Comparison of ENCODE assay signal across 21 mouse cellular contexts in the genomic region with DNA sequence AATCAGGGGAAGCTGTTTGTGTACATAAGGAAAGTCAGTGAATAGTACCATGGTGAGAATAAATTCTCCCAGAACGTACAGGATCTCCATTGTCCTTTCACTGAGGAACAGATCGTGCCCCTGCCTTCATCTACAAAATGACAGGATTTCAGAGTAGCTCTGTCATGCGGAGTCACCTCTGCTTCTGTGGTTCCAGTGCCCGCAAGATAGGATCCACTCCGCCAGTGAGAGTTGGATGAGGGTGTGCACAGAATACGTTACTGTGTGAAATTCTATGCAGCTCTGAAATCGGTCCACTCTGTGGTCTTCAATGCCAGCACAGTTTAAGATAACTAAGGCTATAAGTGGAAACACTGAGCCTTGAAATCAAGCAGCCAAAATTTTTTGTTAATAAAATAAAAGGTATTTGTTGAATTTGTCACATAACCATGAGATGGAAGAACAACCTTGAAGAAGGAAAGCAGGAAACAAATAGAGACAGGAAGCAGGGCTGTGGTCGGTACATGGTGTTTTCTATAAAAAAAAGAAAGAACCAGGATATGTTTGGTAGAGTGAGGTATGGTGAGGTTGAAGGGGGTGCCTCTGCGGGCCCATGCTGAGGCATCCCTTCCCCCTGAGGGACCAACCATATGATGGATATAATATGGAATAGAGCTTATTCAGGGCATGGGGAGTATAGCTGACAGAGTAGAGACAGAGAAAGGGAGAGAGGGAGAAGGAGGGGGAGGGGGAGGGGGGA. TPM values are rescaled to one million over a fixed set of nuclear protein-coding genes. Genes with fewer than 3 reads are reported as not detected.
DNase-seq lines count a peak whose midpoint lies in the region; ATAC-seq lines count a peak whose summit lies in the region.
"Had no signal": no experiment of that assay in that cellular context is flagged by ENCODE, and none has a peak within 500 bp of the region (broad histone marks: within the 10 kb centered on the region; RNA-seq: fewer than 3 reads in every experiment).

No protein-coding gene starts in this region.

- peak; percentile 61 for DNase-seq in 416B (ENCODE audit: low read depth)
- peak; percentile 49 for DNase-seq in CD4-positive, CD25-positive, alpha-beta regulatory T cell, adult 2 months (ENCODE audit: low read depth, low spot score)
- peak; percentile 55 for DNase-seq in thymus, postnatal 0 days (ENCODE audit: low spot score)
- no peak for DNase-seq in retina, embryonic 14.5 days (ENCODE audit: low spot score)
- DNase-seq in gastrocnemius, postnatal 25 days: no peak
- DNase-seq in kidney, adult 11 months: no peak
- DNase-seq in B cell, adult 2 months: no peak
- DNase-seq: adrenal gland, postnatal 10 days; cerebellum, adult 8-10 months; cerebellum, postnatal 25 days; gastrocnemius, adult 2 months; heart, adult 2 months; heart, postnatal 10 days; kidney, adult 9 months; kidney, postnatal 10 days; layer of hippocampus, postnatal 36 days; lung, postnatal 10 days; right cerebral cortex, postnatal 25 days; spleen, adult 18-20 months had no signal

- ATAC-seq in common myeloid progenitor, adult 5-6 weeks (replicated peaks; ENCODE audit: low read depth, poor library complexity, severe bottlenecking): peak; percentile 52; the same call in 1 of the 2 replicates
- ATAC-seq: forebrain, embryonic 14.5 days had no signal

RNA-seq across cellular contexts. Expression of a gene that starts 39.3 kb away (rescaled TPM):
- 16.4 and 22.4 TPM in 2 replicates for total RNA-seq in common myeloid progenitor, adult 5-6 weeks (2017)
- 890 and 915 TPM in 2 replicates for polyA plus RNA-seq in thymus, postnatal 0 days (2015; fragmentation: Nextera tagmentation; extraction: Ambion mirVana)
- under 1 TPM in 1 of 2 experiments, not detected in 1; 0.43 TPM for total RNA-seq in gastrocnemius, postnatal 25 days (2021)
- total RNA-seq: gastrocnemius, adult 2 months had no signal

RNA-seq across cellular contexts. Expression of a gene that starts 47.2 kb away (rescaled TPM):
- 5.6 and 11.3 TPM in 2 replicates for total RNA-seq in common myeloid progenitor, adult 5-6 weeks (2017)
- 39.4 and 43.3 TPM in 2 replicates for polyA plus RNA-seq in thymus, postnatal 0 days (2015; fragmentation: Nextera tagmentation; extraction: Ambion mirVana)
- total RNA-seq in gastrocnemius, postnatal 25 days (2021): 10 to 100 TPM; 22.9 to 23.3 TPM

RNA-seq across cellular contexts. Expression of a gene that starts 57.7 kb away (rescaled TPM):
- total RNA-seq in common myeloid progenitor, adult 5-6 weeks (2017): 5.2 and 5.7 TPM in 2 replicates
- 17.9 and 19.1 TPM in 2 replicates for polyA plus RNA-seq in thymus, postnatal 0 days (2015; fragmentation: Nextera tagmentation; extraction: Ambion mirVana)
- total RNA-seq in gastrocnemius, postnatal 25 days (2021): 10 to 100 TPM; 22.2 to 25.0 TPM

Comparison
In these comparisons a context has a peak if more than half of its experiments do, and no peak if none do; other contexts are left out.
1. DNase-seq: peak in 416B (single experiment), CD4-positive, CD25-positive, alpha-beta regulatory T cell, adult 2 months (single experiment) and thymus, postnatal 0 days (single experiment); none in retina, embryonic 14.5 days (single experiment), gastrocnemius, postnatal 25 days (single experiment), kidney, adult 11 months (single experiment) and B cell, adult 2 months (0 of 2).
2. RNA of a gene that starts 39.3 kb away (total RNA-seq): 16.4 to 22.4 TPM in common myeloid progenitor, adult 5-6 weeks; 0.43 TPM in gastrocnemius, postnatal 25 days; every median in the first group is over 10 times any median in the second.